Mouse (Mus musculus) G1E (cell line): ENCODE measurements around the gene Rinl.

ENCODE experiments used
- CTCF ChIP-seq: IDR thresholded peaks from 2 replicates; pipeline ENCODE4 v1.5.1; 2012; ENCODE audit warnings: low read depth, low read length, inconsistent platforms, mixed read lengths
- GATA1 ChIP-seq: IDR thresholded peaks from 2 replicates; pipeline ENCODE4 v1.6.1; 2012; ENCODE audit warnings: borderline replicate concordance, low read length, inconsistent platforms, mixed read lengths
- GATA2 ChIP-seq: IDR thresholded peaks from 2 replicates; pipeline ENCODE4 v1.6.1; 2012; ENCODE audit warnings: low read depth, low read length, inconsistent platforms, borderline replicate concordance
- POLR2AphosphoS5 ChIP-seq: IDR thresholded peaks from 2 replicates; pipeline ENCODE4 v1.6.1; 2012; ENCODE audit warnings: low read depth, low read length, inconsistent platforms; ENCODE audit not compliant: insufficient replicate concordance
- TAL1 ChIP-seq: conservative IDR thresholded peaks from 2 replicates; pipeline ENCODE4 v1.6.1; 2012; ENCODE audit warnings: low read depth, low read length, inconsistent platforms, mixed read lengths

- no peak for TF ChIP-seq GATA2
- no peak for TF ChIP-seq GATA1
- no peak for TF ChIP-seq CTCF
- TF ChIP-seq POLR2AphosphoS5: no peak
- no peak for TF ChIP-seq TAL1
Measured at GRCm38 (mm10) chr7:28838331-28838730, 49.6 kb downstream of the Rinl start.
